ENCODE assay signal across 30 mouse cellular contexts in genomic region chr4:106666546-106666945, GRCm38 (mm10). TPM values are rescaled to one million over a fixed set of nuclear protein-coding genes. Genes with fewer than 3 reads are reported as not detected.
"Had no signal": no experiment of that assay in that cellular context is flagged by ENCODE, and none has a peak within 500 bp of the region (broad histone marks: within the 10 kb centered on the region; RNA-seq: fewer than 3 reads in every experiment).

No protein-coding gene starts in this region.

- H3K4me3 ChIP-seq: kidney, embryonic 15.5 days; left cerebral cortex, adult 2 months; liver, embryonic 13.5 days; stomach, embryonic 15.5 days had no signal

- H3K27ac ChIP-seq: kidney, embryonic 15.5 days; left cerebral cortex, adult 2 months; liver, embryonic 13.5 days; stomach, embryonic 15.5 days had no signal

- DNase-seq: kidney, adult 8-10 months; kidney, postnatal 10 days; kidney, postnatal 36 days; layer of hippocampus, adult 9-11 months; layer of hippocampus, postnatal 36 days; liver, embryonic 13.5 days; lung, adult 2 months; lung, postnatal 14 days; lung, postnatal 4 days; midbrain, embryonic 14.5 days; right cerebral cortex, adult 18-20 months; right cerebral cortex, postnatal 14 days; right cerebral cortex, postnatal 4 days; spleen, adult 18-20 months; thymus, postnatal 25 days had no signal

RNA-seq across cellular contexts. Expression of gene Ttc22, which starts 44.3 kb away (rescaled TPM):
- total RNA-seq: megakaryocyte progenitor cell, adult 5-6 weeks; megakaryocyte-erythroid progenitor cell, adult 5-6 weeks had no signal
- polyA plus RNA-seq: liver, adult 2 months; midbrain, embryonic 11.5 days had no signal

RNA-seq across cellular contexts. Expression of gene Lexm, which starts 49.5 kb away (rescaled TPM):
- total RNA-seq: layer of hippocampus, adult 18-20 months; layer of hippocampus, postnatal 36 days; left cerebral cortex, postnatal 36 days; liver, adult 2 months; megakaryocyte progenitor cell, adult 5-6 weeks; megakaryocyte-erythroid progenitor cell, adult 5-6 weeks; midbrain, postnatal 0 days had no signal
- polyA plus RNA-seq: kidney, embryonic 15.5 days; limb, embryonic 14.5 days; liver, adult 2 months; liver, embryonic 16.5 days; lung, adult 2 months; lung, embryonic 16.5 days; midbrain, embryonic 14.5 days; midbrain, postnatal 0 days; neural tube, embryonic 14.5 days; stomach, embryonic 15.5 days; thymus, postnatal 0 days had no signal
